Mouse (Mus musculus): ENCODE results near the gene Olfr476.
"Not testable (repeated sequence)": the region's sequence is repeated elsewhere in the genome, so short reads cannot be mapped to it uniquely, and the experiment has no call there.

The Olfr476 gene

DNA sequence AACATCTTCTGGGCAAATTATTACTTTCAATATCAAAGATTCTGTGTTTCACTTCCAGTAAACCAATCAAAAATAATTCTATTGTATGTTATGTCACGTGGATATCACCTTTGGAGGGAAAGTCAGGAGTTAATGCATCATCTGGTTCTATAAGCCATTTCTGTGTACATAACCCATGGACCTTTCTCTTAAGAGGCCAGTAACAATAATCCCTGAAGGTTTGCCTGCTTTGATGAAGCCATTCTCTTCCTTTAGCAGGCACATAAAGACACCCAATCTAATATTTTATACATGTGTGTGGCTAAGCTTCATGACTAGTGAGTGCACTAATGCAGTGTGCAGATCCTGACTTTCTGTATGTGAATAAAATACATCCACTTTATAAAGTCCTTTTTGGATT, at the start of gene Olfr476:
Gene Olfr476, plus strand, starts transcription at position 301 of the 400 bp plus-strand sequence.
- DNase-seq (ENCODE audit: low read depth): no peak

DNA sequence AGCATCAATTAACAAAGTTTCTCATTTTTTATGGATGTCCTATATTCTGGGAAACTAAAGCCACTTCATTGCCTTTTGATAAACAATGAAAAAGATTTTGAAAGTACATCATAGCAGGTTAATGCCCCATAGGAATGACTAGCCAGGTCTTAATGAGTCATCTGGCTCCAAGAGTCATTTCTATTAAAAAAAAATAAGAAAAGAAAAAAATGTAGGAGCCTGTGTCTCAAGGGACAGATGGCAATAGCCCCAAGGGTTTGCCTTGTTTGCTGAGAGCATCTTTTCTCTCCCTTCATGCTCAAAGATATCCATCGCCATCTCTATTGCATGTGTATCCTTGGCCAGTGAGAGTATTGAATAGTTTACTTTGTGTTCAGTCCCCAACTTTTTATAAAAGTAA, 34.5 kb upstream of the Olfr476 start, which contains the start of gene Olfr473:
Gene Olfr473, plus strand, starts transcription at position 301 of the 400 bp plus-strand sequence.
- no peak for DNase-seq (ENCODE audit: low read depth)

DNA sequence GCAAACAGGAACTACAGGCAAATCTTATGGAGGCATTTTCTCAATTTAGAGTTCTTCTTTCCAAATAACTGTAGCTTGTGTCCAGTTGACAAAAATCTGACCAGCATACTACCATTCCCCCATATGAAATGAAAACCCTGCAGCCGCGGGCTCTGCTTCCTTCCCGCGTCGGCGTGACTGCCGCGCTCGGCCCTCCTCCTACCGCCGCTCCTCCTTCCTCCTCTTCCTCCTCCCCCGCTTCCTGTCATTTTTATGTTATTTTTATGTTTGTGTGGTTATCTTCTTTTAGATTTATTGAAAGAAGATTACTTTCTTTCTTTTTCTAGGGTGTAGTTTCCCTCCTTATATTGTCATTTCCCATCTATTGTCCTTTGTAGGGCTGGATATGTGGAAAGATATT, 12.1 kb upstream of the Olfr476 start:
- not testable (repeated sequence) for DNase-seq (ENCODE audit: low read depth)

DNA sequence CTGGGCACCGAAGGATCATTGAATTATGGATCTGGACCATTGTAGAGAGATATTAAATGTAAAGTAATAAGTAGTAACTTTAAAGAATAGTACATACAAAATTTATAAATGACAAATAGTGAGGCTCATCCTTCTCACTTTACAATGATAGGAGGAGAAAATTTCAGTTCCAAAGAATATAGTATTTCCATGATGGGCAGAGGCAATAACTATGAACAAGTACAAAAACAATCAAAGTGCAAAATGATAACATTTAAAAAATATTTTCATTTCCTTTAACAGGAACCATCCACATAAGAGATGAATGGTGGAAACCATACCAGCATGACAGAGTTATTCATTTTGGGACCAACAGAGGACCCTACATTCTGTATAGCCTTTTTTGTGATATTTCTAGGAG, 10.3 kb upstream of the Olfr476 start, which contains the start of gene Olfr474:
Gene Olfr474, plus strand, starts transcription at position 301 of the 400 bp plus-strand sequence.
- no peak for DNase-seq (ENCODE audit: low read depth)

DNA sequence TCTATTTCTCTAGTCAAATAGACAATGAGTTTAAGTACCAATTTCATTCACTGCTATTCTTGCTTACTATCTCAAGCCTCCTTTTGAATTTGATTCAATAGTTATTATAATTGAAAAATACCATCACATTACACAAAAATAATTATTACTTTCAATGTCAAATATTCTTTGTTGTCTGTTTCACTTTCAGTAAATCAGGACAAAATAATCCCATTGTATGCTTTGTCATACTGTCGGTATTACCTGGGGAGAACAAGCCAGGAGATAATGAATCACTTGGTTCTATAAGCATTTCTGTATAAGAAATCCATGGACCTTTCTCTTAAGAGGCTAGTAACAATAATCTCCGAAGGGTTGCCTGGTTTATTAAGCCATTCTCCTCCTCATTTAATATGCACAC, 21.8 kb downstream of the Olfr476 start, which contains the start of gene Olfr477:
Gene Olfr477, plus strand, starts transcription at position 301 of the 400 bp plus-strand sequence.
- no peak for DNase-seq (ENCODE audit: low read depth)

DNA sequence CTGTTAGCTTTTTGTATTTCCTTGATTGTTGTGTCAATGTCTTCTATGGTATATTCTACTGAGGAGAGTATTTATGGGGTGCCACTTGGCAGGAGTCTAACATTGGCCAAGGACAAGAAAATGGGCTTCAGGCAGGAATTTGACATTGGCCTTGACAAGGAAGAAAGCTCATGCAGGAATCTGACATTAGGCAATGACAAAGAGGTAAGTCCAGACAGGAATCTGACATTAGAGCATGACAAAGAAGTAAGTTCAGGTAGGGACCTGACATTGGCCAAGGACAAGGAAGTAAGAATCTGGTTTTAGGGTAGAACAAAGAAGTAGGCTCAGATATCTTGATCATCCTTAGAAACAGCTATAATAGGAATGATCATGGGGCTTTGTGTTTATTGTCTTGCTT, 49.7 kb downstream of the Olfr476 start:
- DNase-seq (ENCODE audit: low read depth): not testable (repeated sequence)
